Mouse (Mus musculus): ENCODE measurements at regions not wholly inside any gene's neighbourhood (a gene's known extent, or its start where the extent isn't known, plus 50 kb on each side); places are given as distances from the start of the nearest gene placed in this dataset. TPM values are rescaled to one million over a fixed set of nuclear protein-coding genes. Genes with fewer than 3 reads are reported as not detected.

DNA sequence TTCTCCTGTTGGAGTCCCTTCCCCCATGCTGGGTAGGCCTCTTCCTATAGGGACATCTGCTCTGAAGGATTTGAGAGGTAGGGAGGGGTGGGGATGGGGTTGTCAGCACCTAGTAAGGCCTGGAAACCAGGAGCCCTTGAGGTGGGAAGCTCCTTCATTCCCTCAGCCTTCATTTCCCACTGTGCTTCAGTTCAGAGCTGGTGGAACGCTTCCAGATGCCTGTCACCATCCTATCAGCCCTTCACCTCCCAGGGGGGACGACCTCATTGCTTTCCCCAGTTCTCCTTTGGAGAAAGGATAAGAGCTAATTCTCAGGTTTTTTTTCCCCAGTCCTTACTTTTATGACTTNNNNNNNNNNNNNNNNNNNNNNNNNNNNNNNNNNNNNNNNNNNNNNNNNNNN is 65.8 kb upstream of the Runx1 start:
- Histone ChIP-seq H3K9me3 (replicated peaks; ENCODE audit: low read length) (no peaks in the 10 kb centered on the region), H3K27ac (no peak overlapping the region), H3K9ac (ENCODE audit: low read depth, low read length) (no peak overlapping the region), H3K4me1 (replicated peaks; ENCODE audit: insufficient read depth, low read length) (no peaks in the 10 kb centered on the region), H3K36me3 (ENCODE audit: insufficient read depth, low read length) (no peaks in the 10 kb centered on the region), H3K27me3 (ENCODE audit: insufficient read depth, low read length) (no peaks in the 10 kb centered on the region), H3K4me3 (replicated peaks; ENCODE audit: low read depth, low read length) (no peak overlapping the region), H3K4me2 (ENCODE audit: low read length) (no peak overlapping the region)
- ATAC-seq (replicated peaks; ENCODE audit: low FRiP score, low read depth) (no peak), DNase-seq (ENCODE audit: low spot score) (no peak)
- 80% methylated on average over 2 of the region's 2 CpGs for WGBS
- TF ChIP-seq CTCF (IDR thresholded peaks at IDR 0.05; ENCODE audit: low read depth): no peak

DNA sequence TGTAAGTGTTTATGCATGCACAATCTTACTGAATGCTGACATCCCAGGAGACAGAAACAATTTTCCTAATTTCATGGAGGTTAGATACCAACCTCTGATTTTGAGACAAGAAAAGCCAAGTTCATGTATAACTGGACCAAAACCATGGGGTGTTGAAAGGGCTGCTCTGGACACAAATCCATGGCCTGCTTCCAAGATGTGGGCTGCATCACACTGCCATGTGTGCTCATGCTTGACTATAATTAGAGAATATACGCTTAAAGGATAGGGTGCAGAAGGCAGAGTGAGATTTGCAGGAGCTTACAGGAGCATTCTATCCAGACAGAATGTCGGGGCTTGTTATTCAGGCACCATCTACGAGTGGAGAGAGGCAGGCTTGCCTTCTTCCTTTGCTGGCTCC is 64.8 kb upstream of the Runx1 start:
- no peak for DNase-seq (ENCODE audit: low spot score)
- no peaks in the 10 kb centered on the region for H3K27me3 ChIP-seq (ENCODE audit: insufficient read depth, low read length)

DNA sequence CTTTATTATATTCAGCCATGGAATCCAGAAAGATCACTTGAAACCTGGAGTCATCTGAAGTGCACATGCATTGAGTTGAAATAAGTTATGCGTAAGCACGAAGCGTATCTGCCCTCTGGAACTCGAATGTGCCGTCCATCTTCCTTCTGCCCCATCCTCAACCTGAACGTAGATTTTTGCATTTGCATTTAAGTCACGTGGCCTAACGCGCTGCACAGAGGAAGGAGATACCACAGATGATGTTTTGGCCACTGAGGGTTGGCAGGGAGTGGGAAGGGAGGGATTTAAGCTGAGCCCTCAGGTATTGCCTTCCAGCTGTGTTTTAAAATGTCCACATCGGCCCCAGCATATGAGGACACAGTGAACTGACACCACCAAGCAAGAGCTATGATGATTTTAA is 63.6 kb upstream of the Runx1 start:
- H3K9me3 ChIP-seq (replicated peaks; ENCODE audit: low read length): no peaks in the 10 kb centered on the region
- H3K36me3 ChIP-seq (ENCODE audit: insufficient read depth, low read length): no peaks in the 10 kb centered on the region
- TF ChIP-seq CTCF (IDR thresholded peaks at IDR 0.05; ENCODE audit: low read depth): no peak
- no peaks in the 10 kb centered on the region for H3K27me3 ChIP-seq (ENCODE audit: insufficient read depth, low read length)
- H3K4me2 ChIP-seq (ENCODE audit: low read length): no peak overlapping the region
- no peak overlapping the region for H3K9ac ChIP-seq (ENCODE audit: low read depth, low read length)
- H3K4me1 ChIP-seq (replicated peaks; ENCODE audit: insufficient read depth, low read length): no peaks in the 10 kb centered on the region
- no peak overlapping the region for H3K27ac ChIP-seq
- ATAC-seq (replicated peaks; ENCODE audit: low FRiP score, low read depth) (no peak), DNase-seq (ENCODE audit: low spot score) (no peak)
- no peak overlapping the region for H3K4me3 ChIP-seq (replicated peaks; ENCODE audit: low read depth, low read length)
- 81% methylated on average over 10 of the region's 10 CpGs for WGBS

More for the DNA sequence above, 64.8 kb upstream of the Runx1 start:
- no peak overlapping the region for H3K4me3 ChIP-seq (replicated peaks; ENCODE audit: low read depth, low read length)
- no peak overlapping the region for H3K4me2 ChIP-seq (ENCODE audit: low read length)
- 75% methylated on average over 3 of the region's 3 CpGs for WGBS
- ATAC-seq (replicated peaks; ENCODE audit: low FRiP score, low read depth): no peak
- no peaks in the 10 kb centered on the region for H3K9me3 ChIP-seq (replicated peaks; ENCODE audit: low read length)
- no peak overlapping the region for H3K27ac ChIP-seq
- no peak for TF ChIP-seq CTCF (IDR thresholded peaks at IDR 0.05; ENCODE audit: low read depth)
- H3K9ac ChIP-seq (ENCODE audit: low read depth, low read length): no peak overlapping the region
- no peaks in the 10 kb centered on the region for H3K4me1 ChIP-seq (replicated peaks; ENCODE audit: insufficient read depth, low read length)
- H3K36me3 ChIP-seq (ENCODE audit: insufficient read depth, low read length): no peaks in the 10 kb centered on the region

DNA sequence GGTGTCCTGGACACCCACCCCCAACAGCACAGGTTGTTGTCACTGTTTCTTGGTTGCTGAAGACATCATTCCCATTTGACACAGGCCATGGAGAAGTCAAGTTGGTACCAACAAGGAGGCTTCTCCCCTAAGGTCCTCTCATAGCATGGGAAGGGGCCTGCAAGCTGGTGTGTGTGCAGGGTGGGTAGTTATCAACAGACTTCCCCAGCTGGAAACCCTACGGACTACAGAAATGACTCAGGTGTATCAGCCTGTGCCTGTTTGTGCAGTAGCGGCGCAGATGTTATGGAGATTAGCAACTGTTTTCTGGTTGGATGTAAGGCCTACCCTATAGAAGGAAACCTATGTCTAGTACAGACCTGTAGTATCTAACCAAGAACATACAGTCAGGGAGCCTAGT is 60.3 kb upstream of the Runx1 start:
- WGBS: 95% methylated on average over 3 of the region's 3 CpGs
- H3K9me3 ChIP-seq (replicated peaks; ENCODE audit: low read length): no peaks in the 10 kb centered on the region
- H3K9ac ChIP-seq (ENCODE audit: low read depth, low read length): no peak overlapping the region
- H3K36me3 ChIP-seq (ENCODE audit: insufficient read depth, low read length): no peaks in the 10 kb centered on the region
- ATAC-seq (replicated peaks; ENCODE audit: low FRiP score, low read depth): no peak
- no peak overlapping the region for H3K27ac ChIP-seq
- no peaks in the 10 kb centered on the region for H3K27me3 ChIP-seq (ENCODE audit: insufficient read depth, low read length)
- DNase-seq (ENCODE audit: low spot score): no peak
- TF ChIP-seq CTCF (IDR thresholded peaks at IDR 0.05; ENCODE audit: low read depth): no peak
- no peak overlapping the region for H3K4me3 ChIP-seq (replicated peaks; ENCODE audit: low read depth, low read length)
- H3K4me2 ChIP-seq (ENCODE audit: low read length): no peak overlapping the region
- no peaks in the 10 kb centered on the region for H3K4me1 ChIP-seq (replicated peaks; ENCODE audit: insufficient read depth, low read length)

DNA sequence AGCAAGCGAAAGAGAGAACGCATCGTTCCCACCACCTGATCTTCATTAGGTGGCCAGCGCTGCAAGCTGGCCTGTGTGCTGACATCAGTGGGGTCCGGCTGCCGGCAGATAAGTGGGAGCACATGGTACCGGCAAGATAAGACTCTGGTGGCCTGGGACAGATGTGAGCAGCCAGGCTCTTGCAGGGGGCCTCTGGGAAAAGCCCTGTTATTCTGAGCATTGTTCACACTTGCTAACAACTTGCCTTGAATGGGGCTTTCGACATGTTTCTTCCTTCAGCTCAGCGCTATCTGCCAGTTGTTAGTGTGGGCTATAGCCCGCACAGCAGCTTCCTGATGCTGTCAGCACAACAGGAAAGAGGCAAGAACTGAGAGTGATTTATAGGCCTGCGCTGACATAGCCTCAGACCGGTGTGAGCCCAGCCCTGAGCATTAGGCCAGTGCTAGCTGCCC is 57.9 kb upstream of the Runx1 start:
- ATAC-seq (replicated peaks; ENCODE audit: low FRiP score, low read depth) (no peak), DNase-seq (ENCODE audit: low spot score) (peak; percentile 52)
- no peaks in the 10 kb centered on the region for H3K27me3 ChIP-seq (ENCODE audit: insufficient read depth, low read length)
- H3K27ac ChIP-seq: no peak overlapping the region
- H3K4me2 ChIP-seq (ENCODE audit: low read length): no peak overlapping the region
- no peaks in the 10 kb centered on the region for H3K36me3 ChIP-seq (ENCODE audit: insufficient read depth, low read length)
- no peaks in the 10 kb centered on the region for H3K9me3 ChIP-seq (replicated peaks; ENCODE audit: low read length)
- no peak overlapping the region for H3K4me3 ChIP-seq (replicated peaks; ENCODE audit: low read depth, low read length)
- no peaks in the 10 kb centered on the region for H3K4me1 ChIP-seq (replicated peaks; ENCODE audit: insufficient read depth, low read length)
- no peak overlapping the region for H3K9ac ChIP-seq (ENCODE audit: low read depth, low read length)
- no peak for TF ChIP-seq CTCF (IDR thresholded peaks at IDR 0.05; ENCODE audit: low read depth)
- 43% methylated on average over 12 of the region's 12 CpGs for WGBS

DNA sequence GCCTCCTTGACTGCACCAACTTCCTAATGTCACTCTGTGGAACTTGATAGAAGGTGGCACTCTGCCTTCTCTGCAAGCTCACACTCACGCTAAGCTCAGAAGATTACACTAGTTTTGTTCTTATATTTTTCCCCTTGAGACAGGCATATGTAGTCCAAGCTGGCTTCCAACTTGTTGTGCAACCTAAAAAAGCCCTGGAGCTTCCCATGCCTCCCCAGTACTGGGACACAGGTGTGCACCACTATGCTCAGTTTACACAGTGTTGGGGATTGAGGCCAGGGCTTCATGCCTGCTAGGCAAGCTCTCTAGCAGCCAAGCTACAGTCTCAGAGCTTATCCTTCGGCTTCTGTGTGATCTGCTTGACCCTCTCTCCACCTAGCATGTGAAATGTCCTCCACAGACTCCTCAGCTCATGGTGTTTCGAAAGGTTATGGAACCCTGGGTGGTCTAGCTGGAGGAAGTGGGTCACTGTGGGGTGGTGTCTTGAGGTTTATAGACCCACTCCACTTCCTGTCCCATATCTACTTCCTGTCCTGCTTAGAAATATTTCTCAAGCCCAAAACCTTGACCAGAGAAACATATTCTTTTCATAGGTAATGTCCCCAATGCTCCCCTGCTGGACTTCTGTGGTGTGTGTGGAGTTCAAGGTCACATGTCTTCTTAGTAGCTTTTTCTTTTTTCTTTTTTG is 54.6 kb upstream of the Runx1 start:
- no peaks in the 10 kb centered on the region for H3K9me3 ChIP-seq (replicated peaks; ENCODE audit: low read length)
- no peak overlapping the region for H3K4me2 ChIP-seq (ENCODE audit: low read length)
- no peak overlapping the region for H3K27ac ChIP-seq
- WGBS: 83% methylated on average over 3 of the region's 3 CpGs
- TF ChIP-seq CTCF (IDR thresholded peaks at IDR 0.05; ENCODE audit: low read depth): no peak
- H3K36me3 ChIP-seq (ENCODE audit: insufficient read depth, low read length): no peaks in the 10 kb centered on the region
- no peaks in the 10 kb centered on the region for H3K27me3 ChIP-seq (ENCODE audit: insufficient read depth, low read length)
- ATAC-seq (replicated peaks; ENCODE audit: low FRiP score, low read depth) (no peak), DNase-seq (ENCODE audit: low spot score) (no peak)
- H3K4me1 ChIP-seq (replicated peaks; ENCODE audit: insufficient read depth, low read length): no peaks in the 10 kb centered on the region
- no peak overlapping the region for H3K9ac ChIP-seq (ENCODE audit: low read depth, low read length)
- no peak overlapping the region for H3K4me3 ChIP-seq (replicated peaks; ENCODE audit: low read depth, low read length)

DNA sequence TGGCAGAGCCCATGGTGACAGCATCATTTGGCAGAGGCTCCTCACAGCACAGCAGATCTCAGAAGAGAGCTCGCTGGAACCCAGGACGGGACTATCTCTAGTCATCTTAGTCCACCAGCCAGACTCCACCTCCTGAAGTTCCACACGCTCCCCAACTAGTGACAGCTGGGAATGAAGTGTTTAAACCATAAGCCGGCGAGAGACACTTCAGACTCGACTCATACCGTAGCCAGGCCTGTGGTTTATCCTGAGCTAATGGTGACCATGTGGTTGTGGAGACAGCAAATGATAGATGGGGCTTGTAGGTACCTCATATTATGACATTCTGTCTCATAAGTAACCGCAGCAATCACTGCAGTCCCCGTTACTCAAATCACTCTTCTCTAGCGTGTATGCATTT is 52.1 kb upstream of the Runx1 start:
- Histone ChIP-seq H3K4me1 (replicated peaks; ENCODE audit: insufficient read depth, low read length) (no peaks in the 10 kb centered on the region), H3K36me3 (ENCODE audit: insufficient read depth, low read length) (no peaks in the 10 kb centered on the region), H3K27ac (no peak overlapping the region), H3K9me3 (replicated peaks; ENCODE audit: low read length) (no peaks in the 10 kb centered on the region), H3K9ac (ENCODE audit: low read depth, low read length) (no peak overlapping the region), H3K4me2 (ENCODE audit: low read length) (no peak overlapping the region), H3K4me3 (replicated peaks; ENCODE audit: low read depth, low read length) (no peak overlapping the region), H3K27me3 (ENCODE audit: insufficient read depth, low read length) (no peaks in the 10 kb centered on the region)
- DNase-seq (ENCODE audit: low spot score): no peak
- WGBS: 82% methylated on average over 10 of the region's 10 CpGs
- TF ChIP-seq CTCF (IDR thresholded peaks at IDR 0.05; ENCODE audit: low read depth): no peak
- ATAC-seq (replicated peaks; ENCODE audit: low FRiP score, low read depth): no peak

MicroRNA genes in the stretch of these regions (microRNA counts, 519-probe panel; counts per million panel counts)
- 330 counts per million, percentile 68 among the panel's probes with 10 or more counts for microRNA mmu-miR-802

Small RNA genes lying in the stretch of these regions (microRNA-seq; reads per million reads assigned to microRNA genes)
- gene Gm28003 (not detected), gene Mir802 (59.7 reads per million, percentile 47 among the genes with 10 or more reads in this experiment)

All from kidney, postnatal 0 days (tissue).